Mouse (Mus musculus) ovary, postnatal 10 days (tissue): ENCODE data around the gene 4933428G20Rik.
A peak's percentile ranks its signal among the peaks of the same experiment; 100 is the strongest.

Experiments used
- DNase-seq: peaks from one replicate; pipeline ENCODE4 v3.0.0; 2022; ENCODE audit warnings: low spot score

The 4933428G20Rik gene

DNA sequence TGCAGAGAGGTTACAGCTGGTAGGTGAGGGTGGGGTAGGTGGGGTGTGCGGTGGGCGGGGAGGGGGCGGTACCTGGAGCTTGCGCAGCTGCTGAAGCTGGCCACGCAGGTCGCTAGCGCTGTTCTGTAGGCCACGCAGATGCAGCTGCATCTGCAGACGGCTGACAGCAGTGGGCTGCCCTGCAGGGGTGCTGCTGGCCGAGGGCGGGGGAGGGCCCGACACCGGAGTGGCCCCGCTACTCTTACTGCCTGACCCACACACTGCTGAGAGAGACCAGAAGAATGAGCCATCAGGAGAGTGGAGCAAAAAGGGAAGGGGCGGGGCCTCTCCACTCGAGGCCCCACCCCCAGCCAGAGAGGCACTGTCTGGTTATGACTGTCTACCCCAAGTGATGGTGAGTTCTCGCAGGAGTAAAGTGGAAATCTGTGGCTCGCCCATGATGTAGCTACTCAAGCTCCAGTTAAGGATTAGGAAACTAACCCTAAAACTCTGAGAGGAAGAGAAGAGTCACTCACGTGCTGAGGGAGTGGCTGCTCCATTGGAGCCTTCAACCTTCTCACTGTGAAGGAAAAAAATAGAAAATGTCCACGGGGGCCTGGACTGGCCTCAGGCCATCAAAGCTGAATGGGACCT, 32.9 kb upstream of the 4933428G20Rik start:
- no peak for DNase-seq

DNA sequence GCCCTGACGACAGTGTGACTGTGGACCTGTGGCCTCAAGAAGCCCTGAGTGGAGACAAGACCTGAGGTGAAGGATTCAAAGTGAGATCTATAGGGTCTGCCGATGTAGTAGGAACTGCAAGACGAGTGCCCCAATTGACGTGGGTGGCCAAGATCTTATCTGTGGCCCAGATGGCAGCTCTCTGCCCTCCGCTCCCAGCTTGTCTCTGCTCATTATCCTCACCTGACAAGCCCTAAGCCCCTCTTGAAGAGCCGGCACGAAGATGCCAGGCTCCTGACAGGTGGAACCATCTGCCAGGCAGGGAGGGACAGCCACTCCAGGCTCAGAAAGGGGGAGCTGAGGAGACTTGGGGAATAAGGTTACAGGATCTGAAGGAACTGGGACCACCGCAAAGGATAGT, 32.2 kb upstream of the 4933428G20Rik start:
- DNase-seq: no peak

GRCm38 (mm10) chr11:97531381-97532260, 31.5 kb upstream of the 4933428G20Rik start:
- peak; percentile 77 for DNase-seq

DNA sequence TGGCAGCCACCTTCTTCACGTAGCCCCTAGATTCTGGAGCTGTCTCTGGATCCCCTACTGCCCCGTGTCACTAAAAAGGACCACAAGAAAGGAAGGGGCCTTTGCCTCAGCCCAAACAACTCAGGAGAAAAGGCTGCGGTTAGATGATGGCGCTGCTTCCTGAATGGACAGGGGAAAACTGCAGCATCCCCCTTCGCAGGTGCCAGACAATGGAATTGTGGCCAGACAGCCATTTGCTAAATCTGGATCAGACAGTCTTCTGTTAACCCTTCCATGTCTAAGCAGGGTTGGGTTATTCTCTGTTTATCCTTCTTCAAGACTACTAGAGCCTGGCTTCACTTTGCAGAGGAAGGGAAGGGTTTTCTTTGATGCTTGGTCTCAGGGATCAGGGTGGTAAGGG, 30.8 kb upstream of the 4933428G20Rik start:
- DNase-seq: no peak

DNA sequence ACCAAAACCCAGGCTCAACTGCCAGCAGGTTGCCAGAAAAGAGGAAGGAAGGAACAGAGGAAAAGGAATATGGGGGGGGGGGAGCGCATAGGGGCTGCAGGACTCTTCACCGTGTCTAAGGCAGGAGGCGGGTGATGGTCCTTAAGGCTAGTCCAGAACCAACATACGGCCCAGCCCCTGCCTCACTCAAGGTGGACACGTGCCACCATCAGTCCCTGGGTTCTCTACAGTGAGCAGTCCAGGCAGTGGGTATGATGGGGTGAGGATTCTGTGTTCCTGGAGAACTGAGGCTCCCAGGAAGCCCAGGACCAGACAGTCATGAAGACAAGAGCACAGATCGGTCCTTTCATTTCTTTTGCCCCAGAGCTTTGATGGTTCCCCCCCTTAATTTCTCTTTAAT, 29.9 kb upstream of the 4933428G20Rik start:
- DNase-seq: no peak

DNA sequence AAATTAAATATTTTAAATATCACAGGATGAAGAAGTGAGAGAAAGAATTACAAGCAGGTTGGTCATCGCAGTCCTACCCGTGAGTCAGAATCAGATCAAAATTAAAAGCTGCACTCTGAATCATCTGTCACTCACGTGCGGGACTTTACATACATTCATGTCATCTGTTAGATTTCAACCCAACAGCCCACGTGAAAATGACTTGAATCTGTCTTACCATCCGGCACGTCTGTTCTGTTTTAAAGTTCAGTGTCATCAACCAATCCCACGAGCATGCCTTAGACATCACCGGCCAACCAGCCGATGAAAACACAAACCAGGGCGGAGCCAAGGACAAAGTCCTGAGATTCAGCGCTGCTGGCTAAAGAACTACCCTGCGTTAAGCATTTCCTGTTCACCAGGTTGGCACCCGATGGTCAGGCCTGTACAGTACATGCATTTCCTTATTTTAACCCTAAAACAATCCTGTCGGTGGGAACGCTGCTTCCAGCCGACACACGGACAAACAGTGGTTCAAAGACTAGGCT, 28.2 kb upstream of the 4933428G20Rik start:
- DNase-seq: no peak

GRCm38 (mm10) chr11:97525313-97525712, 25.2 kb upstream of the 4933428G20Rik start:
- no peak for DNase-seq

GRCm38 (mm10) chr11:97524306-97524705, 24.2 kb upstream of the 4933428G20Rik start:
- DNase-seq: no peak

DNA sequence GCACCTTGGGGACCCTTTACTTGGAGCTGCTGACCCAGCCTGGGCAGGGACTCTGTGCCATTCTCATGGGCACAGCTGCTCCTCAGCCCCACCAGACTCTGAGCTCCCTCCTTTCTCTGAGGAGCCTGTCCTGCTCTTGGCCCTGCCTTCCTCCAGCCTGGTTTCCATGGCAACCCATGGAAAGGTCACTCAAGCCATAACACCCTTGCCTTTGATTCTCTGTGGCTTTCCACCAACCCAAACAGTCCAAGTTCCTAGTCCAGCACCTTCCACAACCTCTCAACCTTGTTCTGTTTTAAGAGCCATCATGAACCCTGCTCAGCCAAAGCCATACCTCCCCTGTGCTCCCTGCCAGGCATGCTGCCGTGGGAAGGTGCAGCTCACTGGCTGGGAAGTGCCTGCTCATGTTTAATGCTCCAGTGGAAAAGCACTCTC, 23.7 kb upstream of the 4933428G20Rik start:
- no peak for DNase-seq

GRCm38 (mm10) chr11:97523107-97523506, 23.0 kb upstream of the 4933428G20Rik start:
- no peak for DNase-seq

DNA sequence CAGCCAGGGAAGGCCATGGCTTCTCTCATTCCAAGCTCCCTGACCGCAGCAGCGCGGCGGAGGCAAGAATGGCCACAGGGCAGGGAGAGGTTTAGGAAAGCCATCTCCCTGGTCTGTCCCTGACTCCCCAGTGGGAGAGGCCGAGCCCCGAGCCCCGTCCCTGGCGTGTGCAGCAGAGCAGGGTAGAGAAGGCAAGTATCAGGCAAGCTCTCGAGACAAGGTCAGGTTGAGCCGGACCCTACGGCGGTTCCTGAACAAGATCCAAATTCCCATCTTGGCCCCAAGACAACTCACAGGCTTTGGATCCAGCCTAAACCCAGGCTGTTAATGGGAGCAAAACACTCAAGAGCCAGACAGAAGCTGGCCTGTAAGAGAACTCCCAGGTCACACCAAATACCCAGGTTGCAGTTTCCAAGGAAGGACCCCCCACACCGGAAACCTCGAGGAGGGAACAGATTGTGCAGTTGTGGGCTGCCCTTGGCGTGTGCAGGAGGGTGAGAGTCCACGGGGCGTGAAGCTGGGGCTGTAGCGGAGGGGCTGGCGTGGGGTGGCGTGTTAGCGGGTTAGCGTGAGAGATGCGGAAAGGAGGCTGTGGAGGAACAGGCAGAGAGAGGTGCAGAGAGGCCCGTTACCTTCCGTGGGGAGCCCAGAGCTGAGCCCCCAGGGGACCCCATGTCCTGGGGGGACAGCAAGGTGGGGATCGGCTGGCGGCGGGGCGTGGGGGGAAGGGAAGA, 21.8 kb upstream of the 4933428G20Rik start:
- DNase-seq: no peak

DNA sequence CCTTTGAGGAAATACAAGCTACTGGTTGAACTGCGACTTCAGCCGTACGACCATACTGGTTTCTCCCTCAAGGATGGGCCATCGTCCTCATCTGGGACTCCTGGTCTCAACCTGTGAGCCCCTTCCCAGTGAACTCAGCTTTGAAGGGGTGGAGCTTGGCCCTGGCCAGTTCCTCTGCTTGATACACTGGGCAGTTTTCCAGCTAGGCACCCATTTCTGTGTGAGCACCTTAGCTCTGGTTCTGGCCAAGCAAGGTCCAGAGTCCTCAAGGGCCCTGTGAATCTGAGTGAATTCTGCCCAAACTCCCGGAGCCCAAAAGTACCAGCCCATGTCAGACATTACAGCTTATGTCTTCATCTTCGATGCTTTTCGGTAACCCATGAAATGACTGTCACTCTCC, 20.4 kb upstream of the 4933428G20Rik start:
- no peak for DNase-seq

DNA sequence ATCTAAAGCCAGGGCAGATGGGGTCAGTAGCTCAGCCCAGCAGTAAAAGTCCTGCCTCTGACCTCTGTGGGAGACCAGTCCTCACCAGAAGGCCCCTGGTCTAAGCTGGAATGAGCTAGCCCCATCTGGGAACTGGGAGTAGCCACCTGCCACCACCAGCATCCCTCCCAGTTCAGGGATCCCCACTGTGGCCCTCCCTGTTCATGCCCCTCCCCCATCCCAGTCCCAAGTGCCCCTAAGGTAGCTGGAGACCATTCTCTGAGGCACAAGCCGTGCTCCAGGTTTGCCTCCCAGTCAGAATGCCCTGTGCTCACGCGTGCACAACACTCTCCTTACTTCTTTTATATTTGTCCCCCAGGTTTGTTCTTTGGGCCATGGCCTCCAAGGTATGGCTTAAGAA, 12.9 kb upstream of the 4933428G20Rik start:
- no peak for DNase-seq

- DNase-seq: no peak
Observed at GRCm38 (mm10) chr11:97512511-97512910, 12.4 kb upstream of the 4933428G20Rik start.

DNA sequence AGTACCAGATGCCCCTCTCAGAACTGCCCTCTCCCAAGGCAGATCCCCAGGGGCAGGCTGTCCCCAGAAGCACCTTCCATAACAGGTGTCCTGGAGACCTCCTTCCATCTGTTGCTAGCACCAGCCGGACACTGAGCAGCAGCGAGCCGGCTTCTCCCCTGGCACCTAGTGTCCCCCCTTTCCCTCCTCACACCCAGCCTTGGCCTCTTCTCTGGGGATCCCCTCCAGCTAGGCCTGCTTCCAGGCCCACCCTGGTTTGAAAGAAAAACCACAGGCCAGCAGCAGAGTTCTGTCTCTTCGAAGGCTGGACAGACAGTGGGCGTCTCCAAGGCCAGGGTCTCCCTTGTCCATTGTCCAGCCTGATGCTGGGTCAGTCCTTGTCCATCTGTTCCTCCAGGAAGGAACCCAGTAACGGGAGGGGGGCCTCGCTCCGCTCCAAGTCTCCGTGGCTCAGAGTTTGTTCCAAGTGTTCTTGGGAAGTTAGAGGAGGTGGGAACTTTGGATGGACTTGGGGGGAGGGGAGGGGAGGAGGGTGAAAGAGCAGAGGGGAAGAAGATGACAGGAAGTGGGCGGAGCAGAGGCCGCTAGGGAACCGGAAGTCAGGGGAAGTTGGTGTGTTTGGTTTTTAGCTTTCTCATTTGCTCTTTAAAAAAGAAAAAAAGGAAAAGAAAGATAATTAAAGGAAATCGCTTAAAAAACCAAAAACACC, 11.7 kb upstream of the 4933428G20Rik start:
- no peak for DNase-seq

DNA sequence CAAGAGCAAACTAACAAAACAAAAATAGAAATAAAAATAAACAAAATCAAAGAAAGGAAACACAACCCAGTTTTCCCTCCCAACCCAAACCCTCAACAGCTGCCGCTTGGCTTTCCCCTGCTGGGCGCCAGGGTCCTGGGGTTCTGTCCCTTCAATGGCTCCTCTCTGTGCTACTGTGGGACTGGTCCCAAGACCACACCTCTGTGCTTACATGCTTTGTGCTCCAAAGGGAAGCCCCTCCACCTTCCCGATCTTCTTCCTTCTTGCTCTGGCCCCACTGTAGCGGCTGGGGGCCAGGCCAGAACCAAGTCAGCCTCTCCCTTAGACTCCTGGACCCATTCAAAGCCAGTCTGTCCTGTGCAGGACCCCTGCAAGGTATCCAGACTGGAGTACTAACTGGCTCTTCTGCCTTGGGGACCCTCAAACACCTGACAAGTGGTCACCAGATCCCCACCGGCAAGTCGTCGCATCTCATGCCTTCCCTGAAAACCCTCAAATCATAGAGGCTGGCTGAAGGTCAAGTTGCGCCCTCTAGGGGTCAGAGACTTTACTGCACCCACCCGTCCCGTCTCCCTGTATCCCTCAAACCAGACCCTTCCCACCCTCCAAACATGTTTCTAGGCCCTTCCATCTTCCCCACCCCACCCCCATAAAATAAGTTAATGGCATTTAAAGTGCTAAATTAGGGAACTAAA, 11.0 kb upstream of the 4933428G20Rik start:
- peak; percentile 54 for DNase-seq

- no peak for DNase-seq
Observed at GRCm38 (mm10) chr11:97509715-97510485, 9.8 kb upstream of the 4933428G20Rik start.

- DNase-seq: no peak
Observed at GRCm38 (mm10) chr11:97509058-97509457, 8.9 kb upstream of the 4933428G20Rik start.

DNA sequence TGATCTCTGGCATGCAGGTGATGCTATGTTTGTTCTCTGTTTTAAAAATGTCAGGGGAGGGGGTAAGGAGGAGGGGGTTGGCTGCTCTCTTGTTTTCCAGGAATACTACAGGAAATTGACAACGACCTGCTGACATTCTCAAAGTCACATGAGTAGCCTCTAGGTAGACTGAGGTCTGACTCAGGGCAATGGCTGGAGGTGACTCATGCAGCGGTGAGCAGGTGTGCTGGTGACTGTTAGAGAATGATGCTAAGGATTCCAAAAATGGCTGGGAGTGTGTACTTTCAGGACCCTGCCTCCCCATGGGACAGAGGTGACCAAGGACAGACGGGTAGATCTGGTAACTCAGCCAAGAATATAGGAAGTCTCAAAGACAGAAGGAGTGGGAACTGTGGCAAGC, 8.1 kb upstream of the 4933428G20Rik start:
- DNase-seq: no peak

- DNase-seq: no peak
Observed at GRCm38 (mm10) chr11:97506331-97506730, 6.2 kb upstream of the 4933428G20Rik start.
